Comparison of ENCODE assay signal across 9 mouse cellular contexts in genomic region chr4:106463174-106463801, GRCm38 (mm10). TPM values are rescaled to one million over a fixed set of nuclear protein-coding genes. Genes with fewer than 3 reads are reported as not detected.
A peak's percentile ranks its signal among the peaks of the same experiment; 100 is the strongest.
DNase-seq lines count a peak whose midpoint lies in the region; ATAC-seq lines count a peak whose summit lies in the region.
"Had no signal": no experiment of that assay in that cellular context is flagged by ENCODE, and none has a peak within 500 bp of the region (broad histone marks: within the 10 kb centered on the region; RNA-seq: fewer than 3 reads in every experiment).

No protein-coding gene starts in this region.

- H3K4me3 ChIP-seq in kidney, embryonic 14.5 days (ENCODE audit: low read length): peak overlapping the region; percentile 34
- peak overlapping the region; percentile 29 for H3K4me3 ChIP-seq in embryonic facial prominence, embryonic 11.5 days (ENCODE audit: low read depth, low read length)
- H3K4me3 ChIP-seq in neural tube, embryonic 12.5 days: peak overlapping the region; percentile 36

- peak overlapping the region; percentile 36; the same call in 1 of the 2 replicates for H3K9ac ChIP-seq in kidney, embryonic 14.5 days (ENCODE audit: low read depth, low read length)
- H3K9ac ChIP-seq in embryonic facial prominence, embryonic 11.5 days (replicated peaks; ENCODE audit: low read length): peak overlapping the region; percentile 39
- H3K9ac ChIP-seq in neural tube, embryonic 12.5 days: peak overlapping the region; percentile 45; the same call in 1 of the 2 replicates

- no peak for DNase-seq in kidney, adult 9 months
- no peak for DNase-seq in embryonic facial prominence, embryonic 11.5 days (ENCODE audit: low spot score)
- peak; percentile 42 for DNase-seq in kidney, postnatal 14 days
- DNase-seq in right cerebral cortex, postnatal 10 days (ENCODE audit: low spot score in 2 of 2): no peak
- no peak for DNase-seq in thymus, postnatal 14 days
- no peak for DNase-seq in adrenal gland, postnatal 36 days

- H3K9me3 ChIP-seq in kidney, embryonic 14.5 days (ENCODE audit: control insufficient read depth, low read length): no peaks in the 10 kb centered on the region
- no peaks in the 10 kb centered on the region for H3K9me3 ChIP-seq in embryonic facial prominence, embryonic 11.5 days (replicated peaks; ENCODE audit: control insufficient read depth, low read length)
- no peaks in the 10 kb centered on the region for H3K9me3 ChIP-seq in neural tube, embryonic 12.5 days

- H3K36me3 ChIP-seq in kidney, embryonic 14.5 days (ENCODE audit: control insufficient read depth, insufficient read depth, low read length): no peaks in the 10 kb centered on the region
- H3K36me3 ChIP-seq in embryonic facial prominence, embryonic 11.5 days (replicated peaks; ENCODE audit: control insufficient read depth, insufficient read depth, low read depth, low read length): no peaks in the 10 kb centered on the region
- H3K36me3 ChIP-seq in neural tube, embryonic 12.5 days: no peaks in the 10 kb centered on the region

- no peak overlapping the region for H3K27ac ChIP-seq in kidney, embryonic 14.5 days (ENCODE audit: low read depth, low read length)
- H3K27ac ChIP-seq in embryonic facial prominence, embryonic 11.5 days (replicated peaks; ENCODE audit: low read depth, low read length): no peak overlapping the region
- no peak overlapping the region for H3K27ac ChIP-seq in neural tube, embryonic 12.5 days

- WGBS in kidney, embryonic 14.5 days: 28% methylated on average over 21 of the region's 21 CpGs
- WGBS in embryonic facial prominence, embryonic 11.5 days: 31% methylated on average over 21 of the region's 21 CpGs
- WGBS in neural tube, embryonic 12.5 days: 19% methylated on average over 21 of the region's 21 CpGs

- no peak for ATAC-seq in kidney, embryonic 14.5 days (ENCODE audit: low FRiP score, low TSS enrichment)
- ATAC-seq in embryonic facial prominence, embryonic 11.5 days (replicated peaks; ENCODE audit: insufficient number of reproducible peaks, low FRiP score, low TSS enrichment, low read depth): no peak
- 0 out of 2 replicates have a peak, but pooled peaks have one; percentile 5 for ATAC-seq in neural tube, embryonic 12.5 days (ENCODE audit: low FRiP score, low read depth)

- H3K4me2 ChIP-seq in kidney, embryonic 14.5 days (replicated peaks; ENCODE audit: low read depth, low read length): peak overlapping the region; percentile 52
- peak overlapping the region; percentile 64 for H3K4me2 ChIP-seq in embryonic facial prominence, embryonic 11.5 days (ENCODE audit: low read depth, low read length)
- H3K4me2 ChIP-seq in neural tube, embryonic 12.5 days (replicated peaks): peak overlapping the region; percentile 71

- peaks cover 24% of the 10 kb centered on the region for H3K27me3 ChIP-seq in kidney, embryonic 14.5 days (ENCODE audit: control insufficient read depth, insufficient read depth, low read length)
- H3K27me3 ChIP-seq in embryonic facial prominence, embryonic 11.5 days (ENCODE audit: control insufficient read depth, insufficient read depth, low read length): peaks cover 25% of the 10 kb centered on the region
- peaks cover 28% of the 10 kb centered on the region for H3K27me3 ChIP-seq in neural tube, embryonic 12.5 days (replicated peaks)

- H3K4me1 ChIP-seq in kidney, embryonic 14.5 days (ENCODE audit: control insufficient read depth, insufficient read depth, low read length): peaks cover 7% of the 10 kb centered on the region; the same call in 1 of the 2 replicates
- H3K4me1 ChIP-seq in embryonic facial prominence, embryonic 11.5 days (ENCODE audit: control insufficient read depth, insufficient read depth, low read length): peaks cover 3% of the 10 kb centered on the region
- peaks cover 14% of the 10 kb centered on the region for H3K4me1 ChIP-seq in neural tube, embryonic 12.5 days

RNA-seq across cellular contexts. Expression of gene Pcsk9, which starts 0.8 kb away (rescaled TPM):
- polyA plus RNA-seq in kidney, embryonic 14.5 days (2014; fragmentation: Nextera tagmentation; extraction: Ambion mirVana): 5.4 and 9.0 TPM in 2 replicates
- polyA plus RNA-seq in embryonic facial prominence, embryonic 11.5 days (2014; fragmentation: Nextera tagmentation; extraction: Ambion mirVana): 0.63 and 0.65 TPM in 2 replicates
- polyA plus RNA-seq in neural tube, embryonic 12.5 days (2016; fragmentation: Nextera tagmentation; extraction: Ambion mirVana): 1.2 and 1.6 TPM in 2 replicates
- total RNA-seq in adrenal gland, postnatal 36 days (2021): under 1 TPM in 1 of 2 experiments, not detected in 1; 0.33 TPM

RNA-seq across cellular contexts. Expression of gene Bsnd, which starts 28.8 kb away (rescaled TPM):
- polyA plus RNA-seq in kidney, embryonic 14.5 days (2014; fragmentation: Nextera tagmentation; extraction: Ambion mirVana): 2.1 and 4.8 TPM in 2 replicates
- polyA plus RNA-seq in embryonic facial prominence, embryonic 11.5 days (2014; fragmentation: Nextera tagmentation; extraction: Ambion mirVana): not detected in 2 replicates
- polyA plus RNA-seq in neural tube, embryonic 12.5 days (2016; fragmentation: Nextera tagmentation; extraction: Ambion mirVana): not detected in 2 replicates
- not detected for total RNA-seq in adrenal gland, postnatal 36 days (2021)
- total RNA-seq: left cerebral cortex, adult 8-10 months had no signal
